Mouse (Mus musculus): Measurements from ENCODE around the gene Dync1h1. TPM values are rescaled to one million over a fixed set of nuclear protein-coding genes. Genes with fewer than 3 reads are reported as not detected.

Gene Dync1h1
- total RNA-seq (2022): 100 to 1,000 TPM; 116 to 156 (median 139) TPM

DNA sequence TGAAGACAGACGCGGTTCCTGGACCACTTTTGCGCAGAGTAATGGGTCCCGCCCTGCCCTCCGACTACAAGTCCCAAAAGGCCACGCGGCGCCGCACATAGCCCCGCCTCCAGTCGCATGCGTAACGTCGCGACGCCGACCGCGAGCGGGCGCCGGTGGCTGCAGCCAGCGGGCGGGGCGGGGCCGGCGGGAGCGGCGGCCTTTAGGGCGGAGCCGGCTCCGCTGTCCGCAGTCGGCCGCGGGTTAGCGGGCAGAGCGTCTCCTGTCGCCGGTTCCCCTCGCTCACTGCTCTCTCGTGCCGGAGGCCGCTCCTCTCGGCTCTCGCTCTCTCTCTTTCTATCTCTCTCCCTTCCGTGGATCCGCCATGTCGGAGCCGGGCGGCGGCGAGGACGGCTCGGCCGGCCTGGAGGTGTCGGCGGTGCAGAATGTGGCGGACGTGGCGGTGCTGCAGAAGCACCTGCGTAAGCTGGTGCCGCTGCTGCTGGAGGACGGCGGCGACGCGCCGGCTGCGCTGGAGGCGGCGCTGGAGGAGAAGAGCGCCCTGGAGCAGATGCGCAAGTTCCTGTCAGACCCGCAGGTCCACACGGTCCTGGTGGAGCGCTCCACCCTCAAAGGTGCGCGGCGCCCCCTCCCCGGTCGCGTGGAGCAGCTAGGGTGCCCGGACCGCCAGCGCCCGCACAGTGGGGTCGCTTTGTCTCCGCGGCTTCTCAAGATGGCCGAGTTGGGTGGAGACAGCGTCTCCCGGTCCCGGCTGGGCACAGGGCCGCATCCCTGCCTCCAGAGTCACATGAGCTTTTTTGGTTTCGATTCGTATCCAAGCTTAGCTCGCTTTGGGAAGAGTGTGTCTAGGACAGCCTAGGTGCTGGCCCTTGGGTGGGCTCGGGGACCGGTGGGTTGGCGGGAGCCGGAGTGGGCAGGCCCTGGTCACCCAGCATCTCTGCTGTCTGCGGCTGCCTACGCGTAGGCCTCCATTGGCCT lies at the start of gene Dync1h1:
Dync1h1 (plus strand) TSS at position 212 of the 978 bp plus-strand sequence.
- DNase-seq (ENCODE audit: low spot score): peak; percentile 92

DNA sequence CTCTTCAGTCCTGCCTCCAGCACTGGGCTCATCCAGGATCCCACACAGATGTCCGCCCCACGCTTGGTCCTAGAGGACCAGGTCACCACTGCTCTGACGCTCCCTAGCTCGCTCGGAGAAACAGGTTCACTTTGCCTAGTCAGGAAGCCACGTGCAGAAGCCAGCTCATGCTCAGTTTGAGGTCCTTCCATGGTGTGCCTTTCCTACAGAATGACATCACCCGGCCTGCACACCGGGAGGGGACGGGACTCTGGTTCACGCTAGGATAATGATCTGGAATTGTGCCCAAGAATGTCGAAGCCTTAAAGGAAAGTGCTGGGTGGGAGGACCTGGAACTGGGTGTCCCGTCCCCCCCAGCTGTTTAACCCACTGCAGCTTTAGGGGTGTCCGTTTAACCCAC lies 49.1 kb upstream of the Dync1h1 start:
- DNase-seq (ENCODE audit: low spot score): no peak

GRCm38 (mm10) chr12:110553362-110553761 lies 47.9 kb upstream of the Dync1h1 start:
- DNase-seq (ENCODE audit: low spot score): no peak

GRCm38 (mm10) chr12:110555536-110556240 lies 45.6 kb upstream of the Dync1h1 start:
- DNase-seq (ENCODE audit: low spot score): no peak

- DNase-seq (ENCODE audit: low spot score): peak; percentile 33
Observed at GRCm38 (mm10) chr12:110556861-110557628, 44.2 kb upstream of the Dync1h1 start.

DNA sequence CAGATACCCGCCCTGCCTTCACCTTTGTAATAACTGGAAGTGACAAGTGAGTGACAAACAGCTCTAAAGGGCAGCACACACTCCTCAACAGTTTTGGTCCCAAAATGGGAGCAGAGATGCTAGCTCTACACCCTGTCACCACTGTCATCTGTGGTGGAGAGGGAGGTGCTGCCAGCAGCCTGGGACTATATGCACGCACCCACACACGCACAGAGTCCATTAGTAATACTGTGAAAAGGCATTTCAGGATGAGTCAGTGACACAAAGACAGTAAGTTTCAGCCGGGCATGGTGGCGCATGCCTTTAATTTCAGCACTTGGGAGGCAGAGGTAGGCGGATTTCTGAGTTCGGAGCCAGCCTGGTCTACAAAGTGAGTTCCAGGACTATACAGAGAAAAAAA lies 43.1 kb upstream of the Dync1h1 start:
- no peak for DNase-seq (ENCODE audit: low spot score)

- no peak for DNase-seq (ENCODE audit: low spot score)
Observed at GRCm38 (mm10) chr12:110563383-110563782, 37.9 kb upstream of the Dync1h1 start.

DNA sequence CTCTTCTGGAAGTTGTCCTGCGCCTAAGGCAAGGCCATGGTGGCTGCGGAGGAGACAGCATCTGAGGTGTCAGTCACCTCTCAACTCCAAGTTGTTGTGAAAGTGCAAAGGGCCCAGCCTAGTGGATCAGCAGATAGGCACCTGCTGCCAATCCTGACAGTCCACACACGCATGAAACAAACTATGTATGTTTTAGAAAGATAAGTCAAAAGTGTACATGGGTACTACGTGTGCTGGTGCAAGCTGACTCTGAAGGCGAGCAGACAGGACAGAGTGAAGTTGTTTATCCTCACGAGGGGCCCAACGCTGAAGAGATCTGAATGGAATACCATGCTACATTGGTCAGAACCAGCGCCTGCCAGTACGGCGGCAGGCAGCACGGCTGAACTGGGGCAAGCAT lies 36.4 kb upstream of the Dync1h1 start:
- no peak for DNase-seq (ENCODE audit: low spot score)

GRCm38 (mm10) chr12:110566366-110566765 lies 34.9 kb upstream of the Dync1h1 start:
- DNase-seq (ENCODE audit: low spot score): no peak

- no peak for DNase-seq (ENCODE audit: low spot score)
Observed at GRCm38 (mm10) chr12:110571050-110571449, 30.2 kb upstream of the Dync1h1 start.

DNA sequence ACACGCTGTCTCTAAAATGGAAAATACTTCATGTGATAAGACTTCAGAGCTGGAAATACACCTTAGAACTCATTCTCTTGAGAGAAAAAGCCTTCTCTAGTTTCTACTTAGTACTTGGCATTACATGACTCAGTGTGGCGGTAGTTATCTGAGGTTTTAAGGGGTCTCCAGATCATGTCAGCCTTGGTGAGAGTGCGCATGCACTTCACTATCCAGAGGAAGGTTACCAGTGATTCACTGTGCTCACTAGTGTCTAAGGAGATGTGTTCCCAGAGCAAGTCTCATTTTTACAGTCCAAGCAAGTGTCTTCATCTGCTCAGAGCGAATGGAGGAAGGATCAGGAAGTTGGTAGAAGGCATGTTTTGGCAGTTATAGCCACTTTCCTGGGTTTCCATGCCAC lies 28.9 kb upstream of the Dync1h1 start:
- no peak for DNase-seq (ENCODE audit: low spot score)

DNA sequence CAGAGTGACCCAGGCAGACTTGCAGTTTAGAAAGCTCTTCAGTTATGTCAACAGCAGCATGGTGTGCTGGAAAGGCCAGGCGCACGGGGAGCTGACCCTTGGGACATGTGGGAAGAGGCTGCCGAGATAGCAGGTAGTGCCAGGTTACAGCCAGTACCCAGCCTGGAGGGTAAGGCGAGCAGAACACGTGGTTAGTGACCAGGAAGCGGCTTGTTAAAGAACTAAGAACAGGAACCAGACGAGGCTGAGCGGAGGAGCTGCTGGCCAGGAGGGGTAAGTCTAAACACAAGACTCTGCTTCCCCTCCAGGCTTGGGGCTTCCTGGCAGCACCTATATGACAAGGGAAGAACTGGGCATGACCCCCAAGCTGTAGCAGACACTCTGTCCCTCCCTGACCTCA lies 27.6 kb upstream of the Dync1h1 start:
- no peak for DNase-seq (ENCODE audit: low spot score)

GRCm38 (mm10) chr12:110575926-110576325 lies 25.3 kb upstream of the Dync1h1 start:
- no peak for DNase-seq (ENCODE audit: low spot score)

- DNase-seq (ENCODE audit: low spot score): no peak
Observed at GRCm38 (mm10) chr12:110578333-110578732, 22.9 kb upstream of the Dync1h1 start.

DNA sequence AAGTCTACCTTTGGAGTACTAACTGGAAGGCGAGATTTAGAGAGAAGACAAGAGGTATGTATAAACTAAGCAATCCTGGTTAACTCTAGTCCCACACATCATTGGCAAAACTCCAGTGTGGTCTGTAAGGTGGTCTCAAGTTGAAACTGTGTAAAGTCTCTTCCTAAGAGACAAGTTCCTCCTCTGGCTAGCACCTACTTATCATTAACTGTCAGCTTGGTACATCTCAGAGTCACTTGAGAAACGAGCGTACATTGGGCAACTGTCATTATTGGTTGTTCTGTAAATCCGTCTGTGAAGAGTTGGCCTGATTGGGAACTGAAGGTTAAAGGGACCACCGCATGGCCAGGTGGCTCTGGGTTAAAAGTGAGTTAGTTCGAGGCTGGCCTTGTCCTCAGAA lies 12.6 kb upstream of the Dync1h1 start:
- no peak for DNase-seq (ENCODE audit: low spot score)

DNA sequence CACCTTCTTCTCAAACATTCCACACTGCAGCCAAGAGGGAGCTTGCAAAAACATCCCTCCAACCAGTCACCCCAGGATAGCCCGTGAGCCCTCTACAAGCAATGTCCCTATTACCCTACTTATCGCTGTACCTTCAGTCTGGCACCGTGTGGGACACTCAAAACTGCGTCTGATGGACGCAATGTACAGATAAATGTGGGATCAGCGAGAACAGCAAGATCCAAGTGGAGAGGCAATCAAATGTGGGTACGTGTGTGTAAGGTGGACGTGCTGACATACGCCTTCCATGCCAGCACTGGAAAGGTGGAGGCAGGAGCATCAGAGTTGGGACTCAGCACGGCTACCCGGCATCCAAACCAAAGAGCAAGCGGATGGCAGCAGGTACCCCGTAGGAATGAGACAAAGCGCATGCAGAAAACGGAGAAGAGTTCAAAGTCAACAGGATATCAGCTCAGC lies 10.4 kb upstream of the Dync1h1 start:
- DNase-seq (ENCODE audit: low spot score): no peak

DNA sequence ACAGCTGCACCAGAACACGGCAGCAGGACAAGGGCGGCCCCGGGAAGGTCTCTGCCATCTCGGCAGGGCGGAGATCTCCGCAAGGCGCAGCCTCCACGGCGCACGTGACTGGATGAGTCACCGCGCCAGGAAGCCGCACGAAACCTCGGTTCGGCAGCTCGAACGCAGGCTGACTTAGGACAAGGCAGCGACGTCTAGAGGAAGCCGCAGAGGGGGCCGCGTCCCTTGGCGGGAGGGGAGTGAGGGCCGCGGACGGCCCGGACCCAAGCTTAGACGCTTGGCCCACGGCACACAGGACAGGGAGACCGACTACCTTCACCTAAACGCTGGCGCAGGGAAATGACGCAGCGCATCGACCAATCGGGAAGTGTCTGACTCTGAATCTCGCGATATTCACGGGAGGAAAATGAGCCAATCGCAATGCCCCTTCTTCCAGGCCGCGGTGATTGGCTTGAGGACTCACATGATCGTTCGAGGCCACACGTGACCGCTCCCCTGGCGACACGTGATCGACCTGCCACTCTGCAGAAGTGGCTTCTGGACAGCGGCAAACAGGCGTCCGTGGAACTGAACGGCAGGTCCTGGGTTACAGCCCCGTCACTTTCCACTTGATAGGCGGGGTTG lies 9.9 kb upstream of the Dync1h1 start:
- peak; percentile 100 for DNase-seq (ENCODE audit: low spot score)

GRCm38 (mm10) chr12:110598527-110598926 lies 2.7 kb upstream of the Dync1h1 start:
- DNase-seq (ENCODE audit: low spot score): peak; percentile 60

DNA sequence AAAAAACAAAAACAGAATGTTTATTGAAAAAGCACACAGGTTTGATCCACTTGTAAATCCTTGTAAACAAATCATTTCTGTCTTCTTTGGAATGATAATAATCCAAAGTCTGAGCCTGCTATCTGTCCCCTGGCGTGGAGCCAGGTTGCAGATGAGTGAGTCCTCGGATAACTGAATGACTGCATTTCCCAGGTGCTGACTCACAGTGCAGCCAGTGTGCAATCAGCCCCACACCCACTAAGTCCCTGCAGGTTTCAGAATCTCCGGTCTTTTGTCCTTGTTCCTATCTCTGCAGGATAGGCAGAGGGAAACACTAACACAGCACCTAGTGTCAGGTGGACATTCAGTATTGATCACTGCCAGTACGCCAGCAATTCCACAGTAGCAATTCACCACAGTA lies 1.5 kb upstream of the Dync1h1 start:
- DNase-seq (ENCODE audit: low spot score): no peak

- no peak for DNase-seq (ENCODE audit: low spot score)
Observed at GRCm38 (mm10) chr12:110600225-110600991, 844 bp upstream of the Dync1h1 start.

DNA sequence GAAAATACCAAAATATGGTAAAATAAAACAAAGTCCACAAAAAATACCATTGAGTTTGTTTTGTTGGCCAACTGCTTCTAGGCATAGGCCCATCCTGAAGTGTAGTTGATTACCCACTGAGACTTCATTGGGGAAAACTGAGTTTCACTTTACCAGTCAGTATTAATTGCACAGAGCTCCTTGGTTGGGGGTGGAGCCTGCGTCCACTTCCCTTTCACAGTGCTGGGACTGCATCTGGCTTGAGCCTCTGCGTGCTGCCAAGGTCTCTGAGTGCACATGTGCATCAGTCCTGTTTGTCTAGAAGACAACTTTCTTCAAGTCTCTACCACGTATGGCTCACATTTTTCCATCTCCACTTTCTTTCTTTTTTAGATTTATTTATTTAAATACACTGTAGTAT lies 4.9 kb downstream of the Dync1h1 start:
- no peak for DNase-seq (ENCODE audit: low spot score)

Data from heart, adult 8-10 months (tissue).